Mouse (Mus musculus) lung, postnatal 14 days (tissue): ENCODE data around the gene Rnf207.
A peak's percentile ranks its signal among the peaks of the same experiment; 100 is the strongest.

ENCODE experiments used
- DNase-seq: peaks from one replicate; pipeline ENCODE4 v3.0.0; 2021

Gene Rnf207

DNA sequence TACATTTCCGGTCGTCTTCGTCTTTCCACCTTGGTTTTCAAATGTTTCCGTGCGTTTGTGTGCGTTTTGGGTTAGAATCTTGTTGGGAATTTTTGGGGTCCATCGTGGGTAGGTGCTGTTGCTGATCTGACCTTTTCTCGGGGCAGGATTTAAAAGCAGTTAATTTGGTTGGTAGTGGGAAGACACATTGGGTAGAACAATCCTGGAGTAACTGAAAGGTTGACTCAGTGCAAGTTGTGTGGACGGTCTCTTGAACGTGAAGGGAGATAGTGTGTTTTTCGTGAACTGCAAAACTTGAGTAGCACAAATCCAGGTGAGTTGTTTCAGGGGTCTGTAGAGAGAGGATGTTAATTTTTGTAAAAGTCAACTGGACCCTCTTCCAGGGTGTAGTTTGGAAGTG, 7.8 kb upstream of the Rnf207 start:
- no peak for DNase-seq

DNA sequence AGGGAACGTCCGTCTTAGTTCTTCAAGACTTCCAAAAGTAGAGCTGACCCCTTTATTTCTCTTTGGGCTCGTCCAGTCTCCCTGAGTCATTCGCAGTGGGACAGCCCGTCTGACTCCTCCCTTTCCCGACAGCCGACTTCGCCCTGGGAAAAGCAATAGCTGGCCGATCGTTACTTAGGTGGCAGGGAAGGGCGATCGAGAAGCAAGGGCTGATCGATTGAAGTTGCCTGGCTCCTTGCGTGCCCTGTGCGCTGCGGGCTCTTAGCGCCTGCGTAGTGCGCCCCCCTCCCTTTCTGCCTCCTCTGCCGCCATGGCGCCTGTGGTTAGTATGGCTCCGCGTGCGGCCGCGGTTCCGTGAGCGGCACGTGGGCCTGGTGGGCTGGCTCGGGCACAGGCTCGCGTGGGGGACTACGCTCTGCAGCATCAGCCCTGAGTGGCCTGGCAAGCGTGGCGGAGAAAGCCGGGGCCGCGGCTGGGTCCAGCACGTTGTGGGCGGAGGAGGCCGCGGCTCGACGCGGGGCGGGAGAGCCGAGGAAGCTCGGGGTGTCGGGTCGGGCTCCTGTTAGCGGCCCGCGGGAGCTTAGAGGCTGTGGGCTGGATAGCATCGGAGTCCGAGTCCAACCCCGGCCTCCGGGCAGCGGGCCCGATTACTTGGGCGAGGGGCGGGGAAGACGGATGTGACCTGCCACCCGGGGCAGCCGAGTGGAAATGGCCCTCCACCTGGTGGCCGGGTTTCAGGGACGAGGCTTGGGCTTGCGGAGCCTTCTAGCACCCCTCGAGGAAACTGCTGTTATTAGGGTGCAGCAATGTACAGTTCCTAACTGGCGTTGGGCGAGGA, 7.0 kb upstream of the Rnf207 start, which contains the start of gene Rpl22:
Rpl22 (plus strand) TSS at position 169 of the 838 bp plus-strand sequence.
- DNase-seq, result peak; percentile 91

DNA sequence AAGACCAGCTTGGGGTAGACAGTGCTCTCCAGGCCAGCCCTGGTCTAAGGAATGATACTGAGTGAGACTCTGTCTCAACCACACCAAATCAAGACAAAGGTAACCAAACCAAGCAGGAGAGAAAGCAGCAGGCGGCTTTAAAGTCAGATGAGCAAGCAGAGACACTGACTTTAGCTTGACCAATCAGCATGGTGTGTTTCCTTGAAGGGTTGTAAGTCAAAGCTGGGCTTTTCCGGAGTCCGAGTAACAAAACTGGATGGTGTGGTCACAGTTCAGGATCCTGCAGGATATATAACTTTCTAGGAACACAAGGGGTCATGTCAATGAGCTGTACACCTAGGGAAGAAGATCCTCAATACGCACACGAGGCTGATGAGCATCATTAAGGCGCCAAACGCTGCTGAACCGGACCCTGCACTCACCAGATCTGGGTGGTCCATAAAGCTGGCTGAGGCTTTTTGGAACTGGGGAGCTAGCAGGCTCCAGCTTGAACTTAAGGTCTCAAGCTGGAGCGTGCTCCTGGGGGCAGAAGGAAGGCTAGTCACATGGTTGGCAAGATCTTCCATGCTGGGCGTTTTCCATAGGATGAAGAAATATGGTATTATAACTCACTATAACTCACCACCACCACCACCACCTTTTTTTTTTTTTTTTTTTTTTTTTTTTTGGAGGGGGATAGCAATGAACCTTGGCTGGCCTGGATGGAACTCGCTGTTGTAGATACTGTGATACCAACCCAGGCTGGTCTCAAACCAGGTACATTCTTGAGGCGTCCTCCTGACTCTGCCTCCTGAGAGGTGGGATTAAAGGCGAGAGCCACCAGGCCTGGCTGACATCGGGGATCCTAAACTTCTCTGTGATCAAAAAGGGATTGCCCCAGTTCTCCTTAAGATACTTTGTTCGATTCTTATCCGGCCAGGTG, 6.1 kb upstream of the Rnf207 start:
- DNase-seq, result no peak

DNA sequence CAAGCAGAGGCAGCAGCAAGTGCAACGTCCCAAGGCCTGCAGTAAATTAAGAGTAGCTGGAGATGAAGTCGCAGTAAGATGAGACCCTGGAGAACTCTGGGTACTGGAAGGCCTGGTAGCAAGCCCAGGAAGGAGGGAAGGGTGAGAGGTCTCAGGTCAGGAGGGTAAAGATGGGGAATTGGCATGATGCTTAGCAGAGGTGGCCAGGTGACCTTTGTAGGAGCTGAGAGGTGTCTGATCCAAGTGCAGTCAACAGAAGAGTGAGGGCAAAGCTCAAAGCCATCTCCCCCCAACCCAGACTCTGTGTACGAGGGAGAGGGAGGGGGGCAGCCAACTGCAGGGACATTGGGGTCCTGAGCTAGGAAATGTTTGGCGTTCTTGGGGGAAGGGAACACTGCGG, 2.7 kb upstream of the Rnf207 start:
- DNase-seq, result no peak

DNA sequence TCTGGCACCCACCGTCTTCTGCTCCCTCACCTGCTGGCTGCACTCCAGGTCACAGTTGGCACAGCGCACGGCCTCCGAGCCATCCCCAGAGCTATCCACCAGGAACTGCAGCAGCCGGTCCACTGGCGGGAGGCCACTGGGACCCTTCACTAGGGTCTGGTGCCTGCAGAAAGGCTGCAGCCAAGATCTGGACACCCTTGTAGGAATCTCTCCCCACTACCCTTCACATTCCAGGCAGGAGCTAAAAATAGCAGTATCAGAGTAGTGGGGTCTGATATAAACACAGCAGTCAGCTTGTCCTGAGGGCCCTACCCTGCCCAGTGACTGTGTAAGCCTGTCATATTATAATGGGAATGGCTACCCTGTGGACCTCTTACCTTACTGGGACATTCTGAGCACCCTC, 1.2 kb downstream of the Rnf207 start:
- no peak for DNase-seq

DNA sequence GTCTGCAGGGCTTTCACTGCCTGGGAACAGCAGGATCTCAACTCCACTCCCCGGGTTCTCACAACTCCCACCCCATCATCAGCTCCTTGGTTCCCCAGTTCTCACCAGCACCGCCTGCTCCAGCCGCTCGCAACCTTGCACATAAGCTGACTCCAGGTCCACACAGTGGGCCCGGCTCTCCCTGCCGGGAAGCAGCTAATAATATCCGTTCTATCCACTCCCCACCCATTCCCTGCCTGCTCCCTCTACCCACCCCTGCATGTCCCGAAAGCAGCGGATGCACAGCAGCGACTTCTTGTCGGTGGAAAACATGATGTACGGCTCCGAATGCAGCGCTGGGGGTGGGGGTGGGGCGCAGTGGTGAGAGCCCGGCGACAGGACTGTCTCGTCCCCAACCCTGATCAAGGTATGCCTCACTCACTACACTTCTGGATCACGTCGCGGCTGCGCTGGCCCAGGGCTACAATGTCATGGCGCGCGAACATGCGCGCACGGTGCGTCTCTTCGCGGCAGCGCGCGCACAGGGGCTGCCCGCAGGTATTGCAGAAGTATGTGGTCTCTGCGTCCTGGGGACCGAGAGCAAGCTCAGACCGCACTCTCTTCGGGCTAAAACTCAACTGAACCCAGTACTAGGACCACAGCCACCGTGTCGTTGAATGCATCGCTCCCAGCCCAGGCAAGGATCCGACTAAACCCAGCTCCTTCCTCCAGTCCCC, 3.1 kb downstream of the Rnf207 start:
- no peak for DNase-seq

DNA sequence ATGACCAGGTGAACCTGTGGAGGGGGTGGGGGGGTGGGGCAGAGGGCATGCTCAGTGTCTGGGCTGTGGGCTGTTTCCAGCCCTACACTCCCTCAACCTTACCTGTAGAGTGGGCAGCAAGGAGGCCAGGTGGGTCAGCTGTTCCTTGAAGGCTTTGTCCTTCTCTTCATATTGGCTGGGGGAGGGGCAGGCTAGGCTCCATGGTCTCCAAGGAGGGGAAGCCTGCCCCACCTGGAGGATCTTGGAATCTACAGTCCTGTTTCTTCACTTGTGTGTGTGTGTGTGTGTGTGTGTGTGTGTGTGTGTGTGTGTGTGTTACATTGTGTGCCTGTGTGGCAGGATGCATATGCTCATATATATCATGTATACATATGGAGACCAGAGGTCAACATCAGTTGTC, 4.9 kb downstream of the Rnf207 start:
- DNase-seq, result no peak

DNA sequence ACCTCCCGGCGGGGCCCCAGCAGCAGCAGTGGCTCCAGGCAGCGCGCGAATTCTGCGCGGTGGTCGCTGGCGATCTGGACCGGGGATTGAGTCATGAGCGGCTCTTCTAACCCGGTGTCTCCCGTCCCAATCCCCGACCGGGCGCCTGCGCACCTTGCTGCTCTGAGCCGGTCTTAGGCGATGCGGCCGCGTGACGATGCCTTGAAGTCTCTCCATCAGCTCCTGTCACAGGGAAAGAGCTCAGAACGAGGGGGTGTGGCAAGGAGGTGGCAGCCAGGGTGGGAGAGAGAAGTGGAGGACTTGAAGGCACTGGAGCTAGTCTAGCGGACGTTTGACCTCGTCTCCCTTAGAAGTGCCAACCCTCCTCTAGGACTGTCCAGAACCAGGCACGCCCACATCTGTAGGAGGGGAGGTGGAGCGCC, 5.6 kb downstream of the Rnf207 start:
- no peak for DNase-seq

DNA sequence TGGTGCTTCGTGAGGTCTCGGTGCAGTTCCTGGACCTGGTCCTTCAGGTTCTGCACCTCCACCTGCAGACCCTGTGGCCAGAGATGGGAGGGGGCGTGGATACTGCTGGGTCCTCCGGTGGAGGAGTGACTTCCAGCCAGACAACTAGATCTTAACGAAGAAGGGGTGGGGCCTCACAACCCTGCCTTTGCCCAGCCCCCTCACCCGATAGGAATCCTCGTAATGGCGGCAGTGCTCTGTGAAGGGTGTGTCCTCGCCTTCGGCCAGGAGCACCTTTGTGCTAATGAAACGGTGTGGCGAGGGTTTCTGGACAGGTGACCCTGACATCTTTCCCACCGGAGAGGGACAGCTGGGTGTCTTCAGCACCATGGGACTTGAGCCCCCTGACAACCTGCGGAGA, 6.6 kb downstream of the Rnf207 start:
- DNase-seq, result no peak

DNA sequence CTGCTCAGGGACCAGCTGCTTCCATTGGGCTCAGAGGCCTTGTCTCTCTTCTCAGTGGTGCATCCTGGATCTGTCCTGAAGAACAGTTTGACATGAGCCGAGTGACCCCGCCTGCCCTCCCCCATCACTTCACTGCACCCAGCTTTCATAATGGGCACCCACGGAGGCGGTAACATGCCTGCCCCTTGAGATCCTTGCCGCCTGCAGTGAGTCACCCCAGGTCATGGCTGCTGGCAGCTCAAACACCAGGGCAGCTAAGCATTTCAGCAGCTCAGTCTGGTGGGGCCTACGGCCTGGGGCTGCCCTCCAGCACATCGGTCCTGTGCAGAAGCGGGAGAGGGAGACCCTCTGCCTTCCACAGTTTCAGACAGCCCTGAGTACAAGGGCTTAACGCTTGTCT, 11.3 kb downstream of the Rnf207 start:
- DNase-seq, result no peak

DNA sequence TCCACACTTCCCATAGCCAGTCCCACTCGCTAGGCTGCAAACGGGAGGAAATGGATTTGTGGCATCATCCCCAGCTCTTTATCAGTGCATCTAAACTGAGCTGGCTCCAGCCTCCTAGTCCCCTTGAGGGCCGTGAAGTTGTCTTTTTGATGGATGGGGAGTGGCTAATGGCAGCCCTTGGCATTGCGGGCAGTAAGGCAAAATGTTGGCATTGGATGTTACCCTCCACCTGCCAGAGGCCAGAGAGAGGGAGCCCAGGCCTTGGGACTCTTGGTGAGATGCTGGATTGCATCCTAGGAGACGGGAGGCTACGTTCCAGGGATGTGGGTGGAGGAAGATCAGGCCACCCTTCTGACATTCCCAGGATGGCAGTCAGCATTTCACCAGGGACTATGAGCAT, 12.8 kb downstream of the Rnf207 start:
- DNase-seq, result no peak

DNA sequence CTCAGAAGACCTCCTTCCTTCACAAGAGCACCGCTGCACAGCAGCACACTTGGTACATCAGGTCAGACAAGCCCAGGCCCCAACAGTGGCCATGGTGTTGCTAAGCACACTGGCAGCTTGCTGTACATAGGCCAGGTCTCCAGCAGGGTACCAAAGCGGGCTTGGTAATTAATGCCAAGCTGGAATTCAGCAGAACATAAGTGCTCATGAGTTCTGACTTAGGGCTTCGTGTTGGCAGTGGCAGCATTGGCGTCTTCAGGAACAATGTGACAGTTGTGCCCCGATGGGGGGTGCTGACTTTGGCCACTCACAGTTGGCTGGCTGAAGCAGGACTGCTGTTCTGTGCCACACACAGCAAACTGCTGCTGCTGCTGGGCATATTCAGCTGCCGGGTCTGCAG, 14.1 kb downstream of the Rnf207 start:
- DNase-seq, result no peak

DNA sequence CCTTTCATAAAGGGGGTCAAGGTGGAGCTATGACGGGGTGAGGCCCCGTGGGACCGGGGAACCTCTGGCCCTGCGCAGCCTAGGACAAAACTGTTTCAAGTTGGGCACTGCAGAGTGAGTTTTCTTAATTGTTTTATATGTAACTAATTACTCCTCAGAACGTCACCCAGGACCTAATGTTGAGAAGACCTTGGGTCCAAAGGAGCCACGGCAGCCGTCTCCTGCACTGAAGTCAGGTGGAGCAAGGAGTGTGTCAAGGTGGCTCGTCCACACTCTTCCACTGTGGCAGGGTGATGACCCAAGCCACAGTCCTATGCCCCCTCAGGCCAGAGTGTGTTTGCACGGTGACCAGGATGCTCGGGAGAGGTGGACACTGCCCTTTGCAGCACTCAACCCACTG, 15.6 kb downstream of the Rnf207 start:
- no peak for DNase-seq

DNA sequence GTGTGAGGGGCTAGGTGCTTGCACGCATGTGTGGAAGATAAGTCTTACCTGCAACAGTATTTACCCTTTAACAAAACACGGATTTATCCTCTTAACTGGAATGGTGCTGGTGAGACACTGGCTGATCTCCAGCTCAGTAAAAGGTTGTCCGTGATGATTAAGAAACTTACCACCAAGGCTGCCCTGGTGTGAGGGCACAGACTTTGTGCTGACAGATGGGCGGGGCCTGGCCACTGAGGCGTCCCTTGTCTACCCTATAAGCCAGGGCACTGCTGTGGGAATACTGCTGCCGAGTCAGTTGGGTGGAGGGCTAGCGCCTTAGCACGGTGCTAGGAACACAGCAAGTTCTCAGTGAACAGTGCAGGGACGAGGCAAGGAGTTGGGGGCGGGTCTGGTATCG, 16.8 kb downstream of the Rnf207 start:
- no peak for DNase-seq

DNA sequence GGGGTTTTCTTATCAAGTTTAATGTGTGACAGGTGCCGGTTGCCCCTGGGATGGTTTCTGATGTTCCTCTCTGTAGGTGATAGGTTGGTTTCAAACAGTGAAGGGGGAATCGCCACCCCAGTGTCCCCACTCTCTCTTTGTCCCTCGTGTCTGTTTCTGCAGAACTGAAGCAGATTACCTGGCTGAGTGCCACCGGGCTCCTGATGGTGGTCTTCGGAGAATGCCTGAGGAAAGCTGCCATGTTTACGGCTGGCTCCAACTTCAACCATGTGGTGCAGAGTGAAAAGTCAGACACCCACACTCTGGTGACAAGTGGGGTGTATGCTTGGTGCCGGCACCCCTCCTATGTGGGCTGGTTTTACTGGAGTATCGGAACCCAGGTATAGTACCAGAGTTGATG, 18.4 kb downstream of the Rnf207 start:
- no peak for DNase-seq

DNA sequence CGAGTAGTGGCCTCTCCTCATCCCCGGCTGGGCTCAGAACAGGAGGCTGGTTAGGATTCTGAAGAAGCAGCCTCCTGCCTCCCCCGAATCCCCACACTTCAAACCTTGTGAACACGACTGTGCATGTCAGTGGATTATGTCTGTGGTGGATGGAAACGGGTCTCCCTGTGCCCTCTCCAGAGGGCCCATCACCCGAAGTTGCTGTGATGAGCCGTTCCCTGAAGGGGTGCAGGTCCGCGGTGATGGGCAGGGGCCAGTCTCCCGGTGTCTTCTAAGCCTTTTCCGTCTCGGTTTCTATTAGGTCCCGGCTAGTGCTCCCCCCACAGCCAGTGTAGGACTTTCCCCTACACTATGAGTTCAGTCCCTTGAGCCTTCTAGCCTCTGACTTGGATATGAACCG, 20.0 kb downstream of the Rnf207 start:
- no peak for DNase-seq

DNA sequence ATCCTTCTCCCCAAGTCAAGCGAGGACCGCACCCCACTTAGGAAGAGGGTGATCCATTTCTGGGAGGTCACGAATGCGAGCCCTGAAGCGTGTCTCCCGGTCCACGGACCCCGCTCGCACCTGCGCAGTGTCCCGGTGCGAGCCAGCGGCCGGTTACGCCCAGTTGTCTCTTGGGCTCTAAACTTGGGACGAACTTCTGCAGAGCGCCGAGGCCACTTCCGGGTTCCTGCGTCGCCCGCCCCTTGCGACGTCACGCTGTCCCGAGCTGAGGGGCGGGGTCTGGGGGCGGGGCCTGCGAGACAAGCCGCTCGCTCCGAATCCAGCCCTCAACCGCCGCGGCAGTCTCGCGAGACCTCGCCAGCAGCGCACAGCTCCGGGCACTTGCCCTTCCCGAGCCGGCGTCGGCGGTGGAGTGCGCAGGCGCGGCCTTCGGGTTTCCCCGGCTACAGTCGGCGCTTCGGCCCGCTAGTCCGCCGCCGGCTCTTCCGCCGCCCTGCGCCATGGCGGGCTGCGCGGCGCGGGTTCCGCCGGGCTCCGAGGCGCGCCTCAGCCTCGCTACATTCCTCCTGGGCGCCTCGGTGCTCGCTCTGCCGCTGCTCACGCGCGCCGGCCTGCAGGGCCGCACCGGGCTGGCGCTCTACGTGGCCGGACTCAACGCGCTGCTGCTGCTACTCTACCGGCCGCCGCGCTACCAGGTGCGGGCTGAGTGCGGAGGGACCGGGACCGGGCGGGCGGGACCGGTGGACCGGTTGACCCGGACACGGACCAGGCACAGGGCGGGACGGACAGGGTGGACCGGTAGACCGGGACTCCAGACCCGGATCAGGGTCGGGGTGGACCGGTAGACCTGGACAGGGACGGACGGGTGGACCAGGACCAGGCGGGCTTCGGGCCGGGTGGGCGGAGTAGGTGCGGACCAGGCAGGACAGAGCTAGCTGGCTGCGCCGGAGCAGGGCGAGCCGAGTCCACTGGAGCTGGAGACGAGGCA, 21.6 kb downstream of the Rnf207 start, which contains the start of gene Icmt:
Icmt (plus strand) TSS at position 354 of the 988 bp plus-strand sequence.
- peak; percentile 100 for DNase-seq

DNA sequence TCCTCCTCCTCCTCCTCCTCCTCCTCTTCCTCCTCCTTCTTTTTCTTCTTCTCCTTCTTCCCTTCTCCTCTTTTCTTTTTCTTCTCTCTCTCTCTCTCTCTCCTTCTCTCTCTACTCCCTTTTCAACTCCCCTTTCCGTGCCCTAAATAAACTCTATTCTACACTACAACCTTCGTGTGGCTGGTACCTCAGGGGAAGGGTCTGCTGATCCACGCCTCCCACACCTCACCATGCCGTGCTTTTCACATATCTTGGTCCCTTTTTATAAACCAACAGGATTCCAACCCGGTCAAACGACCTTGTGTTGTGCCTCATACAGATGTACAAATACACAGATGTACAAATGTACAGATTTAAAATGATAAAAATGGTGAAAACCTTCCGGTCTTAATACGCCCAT, 22.4 kb downstream of the Rnf207 start:
- DNase-seq, result no peak

DNA sequence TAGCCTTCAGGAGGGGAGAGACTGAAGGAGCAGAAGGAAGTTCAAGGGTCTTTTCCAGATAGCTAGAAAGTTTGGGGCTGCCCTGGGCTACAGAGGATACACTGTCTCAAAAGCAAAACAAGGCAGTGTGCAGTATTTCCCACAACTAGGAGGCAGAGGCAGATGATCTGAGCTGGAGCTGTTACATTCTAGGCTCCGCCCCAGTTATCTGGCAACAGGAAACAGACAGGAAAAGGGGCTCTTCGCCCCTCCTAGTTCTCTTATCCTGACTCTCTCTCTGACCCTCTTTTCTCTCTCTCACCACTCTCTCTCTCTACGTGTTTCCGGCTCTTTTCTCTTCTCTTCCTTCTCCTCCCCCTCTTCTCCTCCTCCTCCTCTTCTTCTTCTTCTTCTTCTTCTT, 22.9 kb downstream of the Rnf207 start:
- DNase-seq, result no peak

DNA sequence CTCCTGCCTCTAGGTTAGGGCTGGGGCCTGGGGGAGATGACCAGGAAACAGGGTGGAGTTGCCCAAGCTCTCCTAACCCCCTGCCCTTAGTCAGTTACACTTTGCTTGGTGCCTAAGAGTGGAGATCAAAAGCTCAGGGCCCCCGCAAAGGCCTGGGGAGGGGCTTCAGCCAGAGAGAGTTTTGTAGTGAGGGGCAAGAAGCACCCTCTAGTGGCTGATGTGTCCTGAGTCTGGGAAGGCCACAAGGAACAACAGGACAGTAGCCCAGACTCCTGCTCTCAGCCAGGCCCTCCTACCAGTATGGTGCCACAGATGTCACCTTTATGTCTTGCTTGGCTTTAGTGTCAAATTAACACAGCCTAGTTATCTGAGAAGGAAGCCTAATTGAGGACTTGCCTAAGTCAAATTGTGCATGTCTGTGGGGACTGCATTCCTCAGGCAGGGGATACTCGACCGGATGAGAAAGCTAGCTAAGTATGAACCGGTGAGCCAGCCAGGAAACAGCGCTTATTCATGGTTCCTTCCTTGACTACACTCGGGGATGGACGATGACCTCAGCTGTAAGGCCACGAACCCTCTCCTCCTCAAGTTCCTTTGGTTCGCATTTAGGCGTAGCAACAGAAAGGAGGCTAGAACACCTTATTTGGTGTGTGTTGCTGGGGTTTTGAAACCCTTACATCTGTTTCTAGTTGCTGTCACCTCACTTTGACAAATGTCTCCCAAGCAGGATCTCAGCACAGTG, 24.4 kb downstream of the Rnf207 start:
- DNase-seq, result no peak

DNA sequence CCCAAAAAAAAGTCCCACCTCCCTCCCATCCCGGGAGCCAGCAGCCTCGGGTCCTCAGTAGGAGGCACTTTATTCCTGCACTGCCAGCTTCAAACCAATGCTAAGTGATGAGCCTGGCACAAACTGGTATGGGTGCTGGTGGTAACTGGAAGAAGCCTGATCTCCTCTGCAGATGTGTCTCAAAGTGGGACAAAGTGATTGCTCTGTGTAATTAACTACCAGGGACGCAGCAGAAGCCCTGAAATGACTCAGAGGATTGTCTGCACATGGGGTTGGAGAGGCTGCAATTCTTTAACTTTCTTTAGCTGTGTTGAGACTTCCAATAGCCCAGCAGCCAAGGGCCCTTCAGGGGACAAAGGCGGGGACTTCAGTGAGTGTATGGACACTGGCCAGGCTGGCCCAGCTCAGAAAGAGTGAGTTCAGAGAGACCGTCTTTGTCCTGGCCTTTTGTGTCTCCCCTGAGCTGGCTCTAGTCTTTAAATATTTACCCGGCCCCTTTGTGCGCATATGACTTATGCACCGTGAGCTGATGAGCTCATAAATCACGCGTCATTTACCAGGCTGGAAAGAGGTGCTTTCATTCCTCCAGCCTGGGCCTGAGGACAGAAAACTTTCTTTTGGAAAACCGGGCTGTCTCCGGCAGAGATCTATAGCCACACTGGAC, 26.6 kb downstream of the Rnf207 start:
- no peak for DNase-seq
